Mouse (Mus musculus) hindbrain, embryonic 11.5 days (tissue): Measurements from ENCODE around the gene Dnase1. TPM values are rescaled to one million over a fixed set of nuclear protein-coding genes. Genes with fewer than 3 reads are reported as not detected.
A peak's percentile ranks its signal among the peaks of the same experiment; 100 is the strongest.
"Not testable (repeated sequence)": the region's sequence is repeated elsewhere in the genome, so short reads cannot be mapped to it uniquely, and the experiment has no call there.

Experiments used
- ATAC-seq: fragments of 200-750 bp; cut with Nextera tagmentation; 2 replicates; pipeline ENCODE4 v1.8.0; 2017; ENCODE audit warnings: mild to moderate bottlenecking, moderate TSS enrichment, moderate library complexity; ENCODE audit not compliant: low FRiP score
- DNase-seq: peaks from one replicate; pipeline ENCODE4 v3.0.0-alpha.2; 2015; ENCODE audit warnings: low spot score
- H3K27ac ChIP-seq: fragments of 300-500 bp; sonication (generic); 2 replicates; pipeline ENCODE4 v1.5.1; 2014; ENCODE audit warnings: mild to moderate bottlenecking, low read depth, low read length
- H3K27me3 ChIP-seq: fragments of 300-500 bp; sonication (generic); 2 replicates; pipeline ENCODE4 v1.6.1; 2014; ENCODE audit warnings: mild to moderate bottlenecking, low read length, moderate library complexity, mixed read lengths; ENCODE audit not compliant: control insufficient read depth, insufficient read depth
- H3K36me3 ChIP-seq: fragments of 300-500 bp; sonication (generic); 2 replicates; pipeline ENCODE4 v1.6.1; 2014; ENCODE audit warnings: mild to moderate bottlenecking, low read length, moderate library complexity, mixed read lengths; ENCODE audit not compliant: control insufficient read depth, insufficient read depth
- H3K4me1 ChIP-seq: fragments of 300-500 bp; sonication (generic); replicated peaks from 2 replicates; pipeline ENCODE4 v1.6.1; 2014; ENCODE audit warnings: low read length, mixed read lengths; ENCODE audit not compliant: control insufficient read depth, insufficient read depth
- H3K4me2 ChIP-seq: fragments of 300-500 bp; sonication (generic); replicated peaks from 2 replicates; pipeline ENCODE4 v1.6.1; 2014; ENCODE audit warnings: mild to moderate bottlenecking, low read depth, low read length
- H3K4me3 ChIP-seq: fragments of 300-500 bp; sonication (generic); 2 replicates; pipeline ENCODE4 v1.5.1; 2014; ENCODE audit warnings: low read depth, low read length
- H3K9ac ChIP-seq: fragments of 300-500 bp; sonication (generic); 2 replicates; pipeline ENCODE4 v1.6.1; 2014; ENCODE audit warnings: low read depth, low read length
- H3K9me3 ChIP-seq: fragments of 300-500 bp; sonication (generic); 2 replicates; pipeline ENCODE4 v1.6.1; 2016; ENCODE audit warnings: low read length; ENCODE audit not compliant: control insufficient read depth
- WGBS: fragments of 180-500 bp; shearing (Covaris S2); extraction: QIAGEN DNeasy Blood & Tissue Kit; methylation state at CpG from one replicate; pipeline ENCODE4 v1.1.7; 2014; 5-methylcytosine and 5-hydroxymethylcytosine counted together
- polyA plus RNA-seq: library from polyadenylated mRNA; unstranded; fragments of >200 nt; fragmentation: Nextera tagmentation; extraction: Ambion mirVana; gene quantifications from 2 replicates; pipeline ENCODE4 v1.2.1, GENCODE M21; 2014

Gene Dnase1
- 4.9 and 5.3 TPM in 2 replicates for polyA plus RNA-seq

- peaks cover 4% of the 10 kb centered on the region; the same call in 1 of the 2 replicates for H3K36me3 ChIP-seq
- no peak within 1 kb of the TSS for H3K4me2 ChIP-seq
- no peaks in the 10 kb centered on the region for H3K9me3 ChIP-seq
- H3K9ac ChIP-seq: no peak within 1 kb of the TSS
- no peak within 1 kb of the TSS for H3K4me3 ChIP-seq
- H3K4me1 ChIP-seq: no peaks in the 10 kb centered on the region
- H3K27me3 ChIP-seq: no peaks in the 10 kb centered on the region
- WGBS: 93% methylated on average over 5 of the region's 5 CpGs
- DNase-seq: no peak
- ATAC-seq: no peak
- H3K27ac ChIP-seq: no peak within 1 kb of the TSS
Measured at GRCm38 (mm10) chr16:4036807-4037206, at the start of gene Dnase1. Gene Dnase1 (plus strand): TSS chr16:4036942.

GRCm38 (mm10) chr16:3988410-3988809 is 48.3 kb upstream of the Dnase1 start:
- DNase-seq: no peak
- Histone ChIP-seq H3K9ac (no peak overlapping the region), H3K4me1 (no peaks in the 10 kb centered on the region), H3K9me3 (no peaks in the 10 kb centered on the region), H3K4me2 (no peak overlapping the region), H3K27ac (no peak overlapping the region), H3K36me3 (peaks cover 32% of the 10 kb centered on the region), H3K27me3 (no peaks in the 10 kb centered on the region), H3K4me3 (no peak overlapping the region)
- no peak for ATAC-seq
- WGBS: 94% methylated on average over 4 of the region's 4 CpGs

- Histone ChIP-seq H3K9me3 (no peaks in the 10 kb centered on the region), H3K27ac (peak within 1 kb of the TSS; percentile 84), H3K9ac (peak within 1 kb of the TSS; percentile 86), H3K27me3 (no peaks in the 10 kb centered on the region), H3K4me2 (peak within 1 kb of the TSS; percentile 72), H3K36me3 (peaks cover 3% of the 10 kb centered on the region; the same call in 1 of the 2 replicates), H3K4me3 (peak within 1 kb of the TSS; percentile 86), H3K4me1 (peaks cover 3% of the 10 kb centered on the region; the same call in 1 of the 2 replicates)
- peak; percentile 99 for DNase-seq
- peak; percentile 98 for ATAC-seq
- under 1% methylated on average over 58 of the region's 58 CpGs for WGBS
Measured at GRCm38 (mm10) chr16:4003489-4004398, 33.0 kb upstream of the Dnase1 start, which contains the start of gene Slx4. Gene Slx4 (minus strand): TSS chr16:4003770.

GRCm38 (mm10) chr16:4012882-4013570 is 23.7 kb upstream of the Dnase1 start:
- Histone ChIP-seq H3K36me3 (no peaks in the 10 kb centered on the region), H3K4me1 (no peaks in the 10 kb centered on the region), H3K27me3 (no peaks in the 10 kb centered on the region), H3K9ac (no peak overlapping the region), H3K9me3 (no peaks in the 10 kb centered on the region), H3K4me2 (no peak overlapping the region), H3K4me3 (no peak overlapping the region), H3K27ac (no peak overlapping the region)
- ATAC-seq: no peak
- DNase-seq: no peak
- WGBS: 82% methylated on average over 4 of the region's 4 CpGs

GRCm38 (mm10) chr16:4014040-4014668 is 22.6 kb upstream of the Dnase1 start:
- 78% methylated on average over 5 of the region's 5 CpGs for WGBS
- Histone ChIP-seq H3K4me2 (no peak overlapping the region), H3K27me3 (no peaks in the 10 kb centered on the region), H3K4me1 (no peaks in the 10 kb centered on the region), H3K27ac (no peak overlapping the region), H3K9me3 (no peaks in the 10 kb centered on the region), H3K9ac (no peak overlapping the region), H3K36me3 (no peaks in the 10 kb centered on the region), H3K4me3 (no peak overlapping the region)
- ATAC-seq (no peak), DNase-seq (no peak)

- WGBS: 79% methylated on average over 17 of the region's 17 CpGs
- H3K9me3 ChIP-seq, DNase-seq: not testable (repeated sequence)
Measured at GRCm38 (mm10) chr16:4016786-4017185, 20.0 kb upstream of the Dnase1 start.

GRCm38 (mm10) chr16:4017466-4017865 is 19.3 kb upstream of the Dnase1 start:
- not testable (repeated sequence) for H3K9me3 ChIP-seq, H3K4me3 ChIP-seq, ATAC-seq, H3K36me3 ChIP-seq, H3K4me2 ChIP-seq, H3K27me3 ChIP-seq, DNase-seq, H3K27ac ChIP-seq, H3K4me1 ChIP-seq, H3K9ac ChIP-seq
- 79% methylated on average over 6 of the region's 6 CpGs for WGBS

More at GRCm38 (mm10) chr16:4016786-4017185, 20.0 kb upstream of the Dnase1 start:
- H3K4me1 ChIP-seq, ATAC-seq, H3K4me2 ChIP-seq, H3K9ac ChIP-seq, H3K36me3 ChIP-seq, H3K27ac ChIP-seq, H3K4me3 ChIP-seq, H3K27me3 ChIP-seq: not testable (repeated sequence)

- Histone ChIP-seq H3K36me3 (no peaks in the 10 kb centered on the region), H3K4me2 (no peak overlapping the region), H3K27me3 (no peaks in the 10 kb centered on the region), H3K9me3 (no peaks in the 10 kb centered on the region), H3K4me1 (no peaks in the 10 kb centered on the region), H3K9ac (no peak overlapping the region), H3K27ac (no peak overlapping the region), H3K4me3 (no peak overlapping the region)
- 92% methylated on average over 1 of the region's 1 CpGs for WGBS
- ATAC-seq (no peak), DNase-seq (no peak)
Measured at GRCm38 (mm10) chr16:4021241-4021640, 15.5 kb upstream of the Dnase1 start.
